Mouse (Mus musculus): ENCODE measurements around the gene Hnrnph3. TPM values are rescaled to one million over a fixed set of nuclear protein-coding genes. Genes with fewer than 3 reads are reported as not detected.
A peak's percentile ranks its signal among the peaks of the same experiment; 100 is the strongest.

Hnrnph3 gene
- total and polyA plus RNA-seq, 2 experiments from 2014 or later, result 11.0 to 78.7 TPM

GRCm38 (mm10) chr10:63053007-63053406 is 29.0 kb upstream of the Hnrnph3 start:
- ATAC-seq (ENCODE audit: low FRiP score) (no peak), DNase-seq (ENCODE audit: low spot score) (no peak)
- 64% methylated on average over 6 of the region's 6 CpGs for WGBS
- Histone ChIP-seq H3K4me1 (ENCODE audit: insufficient read depth, low read length) (no peaks in the 10 kb centered on the region), H3K4me2 (ENCODE audit: low read depth, low read length, poor library complexity, severe bottlenecking) (no peak overlapping the region), H3K27ac (ENCODE audit: low read depth, low read length) (no peak overlapping the region), H3K36me3 (ENCODE audit: insufficient read depth, low read length) (no peaks in the 10 kb centered on the region), H3K4me3 (ENCODE audit: low read depth, low read length) (no peak overlapping the region), H3K9me3 (ENCODE audit: low read length) (no peaks in the 10 kb centered on the region), H3K9ac (replicated peaks; ENCODE audit: low read length, poor library complexity, severe bottlenecking) (no peak overlapping the region), H3K27me3 (ENCODE audit: insufficient read depth, low read length) (no peaks in the 10 kb centered on the region)
- TF ChIP-seq CTCF (IDR thresholded peaks at IDR 0.05), result no peak

DNA sequence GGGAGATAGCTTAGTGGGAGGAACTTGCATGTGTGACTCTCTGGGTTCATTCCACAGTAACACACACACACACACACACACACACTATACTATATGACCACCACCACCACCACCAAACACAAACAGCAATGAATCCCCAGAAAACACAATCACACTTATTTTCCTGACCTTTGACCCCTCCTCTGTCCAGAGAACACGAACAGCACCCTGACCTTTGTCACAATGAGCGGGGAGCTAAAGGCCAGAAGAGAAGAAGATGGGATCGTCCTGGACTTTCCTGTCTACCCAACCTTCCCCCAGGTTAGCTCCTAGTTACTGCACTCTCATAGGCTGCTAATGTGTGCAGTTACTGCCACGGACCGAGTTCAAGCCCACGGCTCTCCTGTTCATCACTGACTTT is 28.0 kb upstream of the Hnrnph3 start:
- Histone ChIP-seq H3K36me3 (ENCODE audit: insufficient read depth, low read length) (no peaks in the 10 kb centered on the region), H3K9ac (replicated peaks; ENCODE audit: low read length, poor library complexity, severe bottlenecking) (no peak overlapping the region), H3K4me2 (ENCODE audit: low read depth, low read length, poor library complexity, severe bottlenecking) (no peak overlapping the region), H3K4me1 (ENCODE audit: insufficient read depth, low read length) (no peaks in the 10 kb centered on the region), H3K27me3 (ENCODE audit: insufficient read depth, low read length) (no peaks in the 10 kb centered on the region), H3K4me3 (ENCODE audit: low read depth, low read length) (no peak overlapping the region), H3K9me3 (ENCODE audit: low read length) (no peaks in the 10 kb centered on the region), H3K27ac (ENCODE audit: low read depth, low read length) (no peak overlapping the region)
- ATAC-seq (ENCODE audit: low FRiP score) (no peak), DNase-seq (ENCODE audit: low spot score) (no peak)
- 82% methylated on average over 6 of the region's 6 CpGs for WGBS
- no peak for TF ChIP-seq CTCF (IDR thresholded peaks at IDR 0.05)

- Histone ChIP-seq H3K4me3 (ENCODE audit: low read depth, low read length) (no peak overlapping the region), H3K9ac (replicated peaks; ENCODE audit: low read length, poor library complexity, severe bottlenecking) (no peak overlapping the region), H3K4me1 (ENCODE audit: insufficient read depth, low read length) (no peaks in the 10 kb centered on the region), H3K27me3 (ENCODE audit: insufficient read depth, low read length) (no peaks in the 10 kb centered on the region), H3K4me2 (ENCODE audit: low read depth, low read length, poor library complexity, severe bottlenecking) (no peak overlapping the region), H3K27ac (ENCODE audit: low read depth, low read length) (no peak overlapping the region), H3K36me3 (ENCODE audit: insufficient read depth, low read length) (no peaks in the 10 kb centered on the region), H3K9me3 (ENCODE audit: low read length) (no peaks in the 10 kb centered on the region)
- no peak for DNase-seq (ENCODE audit: low spot score)
- TF ChIP-seq CTCF (IDR thresholded peaks at IDR 0.05), result no peak
- no peak for ATAC-seq (ENCODE audit: low FRiP score)
- WGBS, result 65% methylated on average over 7 of the region's 7 CpGs
Observed at GRCm38 (mm10) chr10:63051267-63051666, 27.2 kb upstream of the Hnrnph3 start.

- no peak for TF ChIP-seq CTCF (IDR thresholded peaks at IDR 0.05)
- H3K4me3 ChIP-seq (ENCODE audit: low read depth, low read length), result no peak overlapping the region
- no peak for DNase-seq (ENCODE audit: low spot score)
- no peak overlapping the region for H3K9ac ChIP-seq (replicated peaks; ENCODE audit: low read length, poor library complexity, severe bottlenecking)
- H3K27me3 ChIP-seq (ENCODE audit: insufficient read depth, low read length), result no peaks in the 10 kb centered on the region
- ATAC-seq (ENCODE audit: low FRiP score), result no peak
- H3K4me1 ChIP-seq (ENCODE audit: insufficient read depth, low read length), result no peaks in the 10 kb centered on the region
- no peak overlapping the region for H3K27ac ChIP-seq (ENCODE audit: low read depth, low read length)
- no peaks in the 10 kb centered on the region for H3K9me3 ChIP-seq (ENCODE audit: low read length)
- no peaks in the 10 kb centered on the region for H3K36me3 ChIP-seq (ENCODE audit: insufficient read depth, low read length)
- H3K4me2 ChIP-seq (ENCODE audit: low read depth, low read length, poor library complexity, severe bottlenecking), result no peak overlapping the region
- 84% methylated on average over 1 of the region's 2 CpGs for WGBS
Observed at GRCm38 (mm10) chr10:63049106-63049505, 25.1 kb upstream of the Hnrnph3 start.

- DNase-seq (ENCODE audit: low spot score) (no peak), ATAC-seq (ENCODE audit: low FRiP score) (no peak)
- no peaks in the 10 kb centered on the region for H3K27me3 ChIP-seq (ENCODE audit: insufficient read depth, low read length)
- H3K9me3 ChIP-seq (ENCODE audit: low read length), result no peaks in the 10 kb centered on the region
- H3K36me3 ChIP-seq (ENCODE audit: insufficient read depth, low read length), result no peaks in the 10 kb centered on the region
- TF ChIP-seq CTCF (IDR thresholded peaks at IDR 0.05), result no peak
- H3K27ac ChIP-seq (ENCODE audit: low read depth, low read length), result no peak overlapping the region
- WGBS, result 92% methylated on average over 8 of the region's 8 CpGs
- no peaks in the 10 kb centered on the region for H3K4me1 ChIP-seq (ENCODE audit: insufficient read depth, low read length)
- no peak overlapping the region for H3K4me2 ChIP-seq (ENCODE audit: low read depth, low read length, poor library complexity, severe bottlenecking)
- H3K4me3 ChIP-seq (ENCODE audit: low read depth, low read length), result no peak overlapping the region
- H3K9ac ChIP-seq (replicated peaks; ENCODE audit: low read length, poor library complexity, severe bottlenecking), result no peak overlapping the region
Observed at GRCm38 (mm10) chr10:63047751-63048150, 23.7 kb upstream of the Hnrnph3 start.

DNA sequence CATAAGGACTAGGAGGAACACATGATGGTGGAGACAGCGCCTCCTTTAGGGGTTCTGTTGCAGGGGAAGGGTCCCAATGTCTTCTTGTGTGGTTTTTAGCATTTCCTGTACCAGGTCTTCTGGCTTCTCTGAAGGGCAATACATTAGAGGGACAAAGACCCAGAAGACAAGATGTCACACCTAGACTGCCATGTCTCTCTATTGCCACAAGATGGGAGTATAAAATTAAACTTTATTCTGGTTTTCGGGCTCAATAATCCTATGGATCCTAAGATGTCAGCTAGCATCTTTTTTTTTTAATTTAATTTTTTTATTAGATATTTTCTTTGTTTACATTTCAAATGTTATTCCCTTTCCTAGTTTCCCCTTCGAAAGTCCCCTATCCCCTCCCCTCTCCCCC is 19.1 kb upstream of the Hnrnph3 start:
- H3K36me3 ChIP-seq (ENCODE audit: insufficient read depth, low read length), result no peaks in the 10 kb centered on the region
- DNase-seq (ENCODE audit: low spot score) (peak; percentile 48), ATAC-seq (ENCODE audit: low FRiP score) (no peak)
- no peaks in the 10 kb centered on the region for H3K4me1 ChIP-seq (ENCODE audit: insufficient read depth, low read length)
- H3K9me3 ChIP-seq (ENCODE audit: low read length), result no peaks in the 10 kb centered on the region
- H3K4me2 ChIP-seq (ENCODE audit: low read depth, low read length, poor library complexity, severe bottlenecking), result no peak overlapping the region
- no peak overlapping the region for H3K4me3 ChIP-seq (ENCODE audit: low read depth, low read length)
- peak; percentile 70 for TF ChIP-seq CTCF (IDR thresholded peaks at IDR 0.05)
- WGBS, result 58% methylated on average over 3 of the region's 3 CpGs
- no peak overlapping the region for H3K27ac ChIP-seq (ENCODE audit: low read depth, low read length)
- H3K9ac ChIP-seq (replicated peaks; ENCODE audit: low read length, poor library complexity, severe bottlenecking), result no peak overlapping the region
- no peaks in the 10 kb centered on the region for H3K27me3 ChIP-seq (ENCODE audit: insufficient read depth, low read length)
